Mouse (Mus musculus): ENCODE results near the gene Ccdc14.

- TF ChIP-seq CTCF (IDR thresholded peaks at IDR 0.05) = no peak
- TF ChIP-seq EP300 (IDR thresholded peaks at IDR 0.05) = no peak
Measured at GRCm38 (mm10) chr16:34772445-34773032, 82.1 kb downstream of the Ccdc14 start.

Data from lung, postnatal 0 days (tissue).